Mouse (Mus musculus): Measurements from ENCODE around the gene Lysmd1. TPM values are rescaled to one million over a fixed set of nuclear protein-coding genes. Genes with fewer than 3 reads are reported as not detected.

Lysmd1 gene
- polyA plus RNA-seq (2015; fragmentation: Illumina TruSeq; extraction: RNeasy Lipid Tissue Mini Kit (QIAGEN cat#74804); ENCODE audit: insufficient read depth, low replicate concordance), result 10.1 TPM

GRCm38 (mm10) chr3:95133680-95134101 lies at the start of gene Lysmd1, which contains the start of gene Scnm1:
Lysmd1 (plus strand) TSS chr3:95134088.
Scnm1 (minus strand) TSS chr3:95134011.

GRCm38 (mm10) chr3:95106338-95107117 lies 27.4 kb upstream of the Lysmd1 start, which contains the start of gene Pip5k1a:
Pip5k1a (minus strand) TSS chr3:95106930.

DNA sequence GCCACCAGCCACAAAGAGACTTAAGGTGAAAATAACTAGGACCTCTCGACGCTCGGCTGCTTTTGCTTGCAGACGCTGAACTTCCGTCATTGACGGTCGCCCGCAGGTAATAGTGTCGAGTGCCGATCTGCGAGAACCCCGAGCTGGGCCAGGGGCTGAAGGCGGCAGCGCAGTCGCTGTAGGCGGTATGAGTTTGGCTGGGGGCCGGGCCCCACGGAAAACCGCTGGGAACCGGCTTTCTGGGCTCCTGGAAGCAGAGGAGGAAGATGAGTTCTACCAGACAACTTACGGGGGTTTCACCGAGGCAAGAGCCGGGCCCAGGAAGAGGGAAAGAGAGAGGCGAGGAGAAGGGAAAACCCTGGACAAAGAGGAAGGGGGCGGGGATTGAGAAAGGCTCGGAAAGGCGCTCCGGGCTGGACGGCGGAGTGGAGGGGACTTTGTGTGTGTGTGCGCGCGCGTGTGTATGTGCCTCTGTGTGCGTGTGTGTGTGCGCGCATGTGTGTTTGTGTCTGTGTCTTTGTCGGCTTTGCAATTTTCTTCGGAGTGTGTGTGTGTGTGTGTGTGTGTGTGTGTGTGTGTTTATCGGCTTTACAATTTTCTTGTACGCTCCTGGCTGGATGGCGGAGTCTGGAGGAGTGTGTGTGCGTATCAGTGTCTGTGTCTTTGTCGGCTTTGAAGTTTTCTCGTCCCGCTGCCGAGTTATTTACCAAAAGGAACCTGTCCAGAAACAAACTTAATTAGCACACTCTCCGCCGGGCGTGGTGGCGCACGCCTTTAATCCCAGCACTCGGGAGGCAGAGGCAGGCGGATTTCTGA lies 22.8 kb upstream of the Lysmd1 start, which contains the start of gene Vps72:
Vps72 (plus strand) TSS at position 112 of the 816 bp plus-strand sequence.

DNA sequence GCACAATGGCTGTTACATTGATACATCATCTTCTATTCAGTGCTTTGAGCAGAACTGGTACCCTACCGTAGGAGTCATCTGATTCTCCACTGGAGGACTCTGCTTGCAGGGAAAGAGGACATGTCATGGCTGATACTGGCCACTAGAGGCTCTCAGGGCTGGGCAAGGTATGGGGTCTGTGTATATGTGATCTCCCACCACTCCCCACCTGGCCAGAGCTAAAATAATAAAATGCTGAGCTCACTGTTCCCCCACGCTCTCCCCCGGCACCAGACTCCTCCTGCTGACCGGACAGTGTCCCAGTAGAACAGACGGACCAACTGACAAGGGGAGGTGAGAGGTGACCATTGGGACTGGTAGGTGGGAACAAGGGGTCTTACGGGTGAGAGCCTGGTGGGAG lies 9.6 kb upstream of the Lysmd1 start, which contains the start of gene Tmod4:
Tmod4 (plus strand) TSS at position 231 of the 400 bp plus-strand sequence.

DNA sequence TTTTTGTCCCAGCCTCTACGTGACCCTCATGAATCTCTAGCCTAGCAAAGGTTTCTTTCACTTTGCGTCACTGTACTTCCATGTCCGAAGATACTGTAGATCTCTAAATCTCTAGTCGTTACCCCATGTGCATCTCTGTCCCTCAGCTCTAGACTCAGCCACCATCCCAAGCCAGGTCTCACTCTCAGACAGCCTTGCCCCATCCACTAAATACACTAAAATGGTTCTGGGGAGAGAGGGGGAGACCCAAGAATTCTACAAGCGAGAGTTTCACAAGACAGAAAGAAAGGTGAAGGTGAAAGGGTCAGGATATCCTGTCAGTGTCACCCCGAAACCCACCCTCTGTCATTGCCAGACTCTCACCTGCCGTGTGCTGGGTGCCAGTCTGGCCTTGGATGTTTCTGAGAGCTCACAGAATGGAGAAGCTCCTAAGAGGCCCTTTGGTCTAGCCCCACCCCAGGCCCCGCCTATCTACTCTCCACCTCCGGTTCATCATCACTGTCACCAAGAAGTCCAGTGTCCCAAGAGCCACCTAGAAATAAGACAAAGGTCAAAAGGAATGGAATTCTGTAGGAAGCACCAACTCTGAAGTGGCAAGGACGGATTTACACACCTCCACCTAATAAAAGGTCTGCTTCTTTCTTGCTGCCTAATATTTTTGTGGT lies 8.2 kb downstream of the Lysmd1 start, which contains the start of gene Tnfaip8l2:
Tnfaip8l2 (minus strand) TSS at position 409 of the 665 bp plus-strand sequence.

DNA sequence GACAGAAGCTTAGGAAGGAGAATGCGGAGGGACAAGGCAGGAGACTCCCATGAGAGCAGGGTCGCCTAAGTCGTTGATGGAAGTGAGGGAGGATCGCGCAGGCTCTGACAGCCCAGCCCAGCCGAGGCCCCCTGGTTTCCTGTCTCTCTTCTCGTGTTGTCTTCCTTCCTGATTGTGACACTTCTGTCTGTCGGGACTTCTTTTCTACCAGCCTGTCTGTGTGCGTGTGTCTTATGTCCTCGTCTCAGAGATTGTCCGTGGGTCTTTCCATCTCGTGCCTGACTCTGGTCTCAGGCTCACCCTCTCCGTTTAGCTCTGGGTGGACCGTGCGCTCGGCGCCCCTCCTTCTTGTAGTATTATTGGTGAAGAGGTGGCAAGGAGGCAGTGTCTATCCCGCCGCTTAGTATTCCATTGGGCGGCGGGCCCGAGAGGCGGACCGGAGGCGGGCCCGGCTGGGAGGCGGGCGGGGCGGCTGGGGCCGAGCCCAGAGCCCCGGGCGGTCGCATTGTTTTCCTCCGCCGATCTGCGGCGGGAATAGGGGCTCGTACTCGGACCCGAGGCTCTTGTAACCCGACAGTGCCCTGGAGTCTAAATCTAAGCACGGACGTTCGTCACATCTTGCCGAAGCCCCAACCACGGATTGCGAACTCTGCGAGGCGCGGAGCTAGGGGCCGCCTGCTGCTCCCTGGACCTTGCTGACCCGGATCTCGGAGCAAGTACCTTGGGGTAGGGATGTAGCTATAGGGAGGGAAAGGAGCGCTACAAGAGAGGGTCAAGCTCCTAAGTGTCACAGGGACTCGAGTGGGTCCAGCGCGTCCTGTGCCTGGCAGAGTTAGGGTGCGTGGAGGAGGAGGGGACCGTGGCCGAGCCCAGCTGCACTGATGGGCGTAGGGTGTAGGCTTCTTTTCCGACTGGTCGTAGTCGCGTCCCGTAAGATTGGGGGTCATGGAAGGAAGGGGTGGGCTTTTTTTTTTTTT lies 26.4 kb downstream of the Lysmd1 start, which contains the start of gene Sema6c:
Sema6c (plus strand) TSS at position 471 of the 977 bp plus-strand sequence.

Other genes with a start within 250 kb of the Lysmd1 start
- gene Psmb4, start 247.1 kb upstream of the Lysmd1 start, polyA plus RNA-seq (2015; fragmentation: Illumina TruSeq; extraction: RNeasy Lipid Tissue Mini Kit (QIAGEN cat#74804); ENCODE audit: insufficient read depth, low replicate concordance), result 182 TPM
- gene Selenbp1, start 201.0 kb upstream of the Lysmd1 start, polyA plus RNA-seq (2015; fragmentation: Illumina TruSeq; extraction: RNeasy Lipid Tissue Mini Kit (QIAGEN cat#74804); ENCODE audit: insufficient read depth, low replicate concordance), result 18.9 TPM
- gene Rfx5, start 180.0 kb upstream of the Lysmd1 start, polyA plus RNA-seq (2015; fragmentation: Illumina TruSeq; extraction: RNeasy Lipid Tissue Mini Kit (QIAGEN cat#74804); ENCODE audit: insufficient read depth, low replicate concordance), result 55.5 TPM
- gene Pi4kb, start 159.4 kb upstream of the Lysmd1 start, polyA plus RNA-seq (2015; fragmentation: Illumina TruSeq; extraction: RNeasy Lipid Tissue Mini Kit (QIAGEN cat#74804); ENCODE audit: insufficient read depth, low replicate concordance), result 62.1 TPM
- 19.5 TPM for gene Zfp687, start 118.6 kb upstream of the Lysmd1 start, polyA plus RNA-seq (2015; fragmentation: Illumina TruSeq; extraction: RNeasy Lipid Tissue Mini Kit (QIAGEN cat#74804); ENCODE audit: insufficient read depth, low replicate concordance)
- 88.5 TPM for gene Psmd4, start 91.5 kb upstream of the Lysmd1 start, polyA plus RNA-seq (2015; fragmentation: Illumina TruSeq; extraction: RNeasy Lipid Tissue Mini Kit (QIAGEN cat#74804); ENCODE audit: insufficient read depth, low replicate concordance)
- 20.2 TPM for gene Pip5k1a, start 27.2 kb upstream of the Lysmd1 start, polyA plus RNA-seq (2015; fragmentation: Illumina TruSeq; extraction: RNeasy Lipid Tissue Mini Kit (QIAGEN cat#74804); ENCODE audit: insufficient read depth, low replicate concordance)
- 33.3 TPM for gene Vps72, start 23.1 kb upstream of the Lysmd1 start, polyA plus RNA-seq (2015; fragmentation: Illumina TruSeq; extraction: RNeasy Lipid Tissue Mini Kit (QIAGEN cat#74804); ENCODE audit: insufficient read depth, low replicate concordance)
- gene Tmod4, start 9.6 kb upstream of the Lysmd1 start, polyA plus RNA-seq (2015; fragmentation: Illumina TruSeq; extraction: RNeasy Lipid Tissue Mini Kit (QIAGEN cat#74804); ENCODE audit: insufficient read depth, low replicate concordance), result 3.3 TPM
- gene Scnm1, start 77 bp upstream of the Lysmd1 start, polyA plus RNA-seq (2015; fragmentation: Illumina TruSeq; extraction: RNeasy Lipid Tissue Mini Kit (QIAGEN cat#74804); ENCODE audit: insufficient read depth, low replicate concordance), result 81.2 TPM
- gene Tnfaip8l2, start 8.3 kb downstream of the Lysmd1 start, polyA plus RNA-seq (2015; fragmentation: Illumina TruSeq; extraction: RNeasy Lipid Tissue Mini Kit (QIAGEN cat#74804); ENCODE audit: insufficient read depth, low replicate concordance), result 32.9 TPM
- gene Sema6c, start 26.4 kb downstream of the Lysmd1 start, polyA plus RNA-seq (2015; fragmentation: Illumina TruSeq; extraction: RNeasy Lipid Tissue Mini Kit (QIAGEN cat#74804); ENCODE audit: insufficient read depth, low replicate concordance), result 0.69 TPM
- gene Gabpb2, start 83.8 kb downstream of the Lysmd1 start, polyA plus RNA-seq (2015; fragmentation: Illumina TruSeq; extraction: RNeasy Lipid Tissue Mini Kit (QIAGEN cat#74804); ENCODE audit: insufficient read depth, low replicate concordance), result 109 TPM
- 160 TPM for gene Cdc42se1, start 94.6 kb downstream of the Lysmd1 start, polyA plus RNA-seq (2015; fragmentation: Illumina TruSeq; extraction: RNeasy Lipid Tissue Mini Kit (QIAGEN cat#74804); ENCODE audit: insufficient read depth, low replicate concordance)
- 24.0 TPM for gene Mllt11, start 98.1 kb downstream of the Lysmd1 start, polyA plus RNA-seq (2015; fragmentation: Illumina TruSeq; extraction: RNeasy Lipid Tissue Mini Kit (QIAGEN cat#74804); ENCODE audit: insufficient read depth, low replicate concordance)
- gene Gm128, start 107.5 kb downstream of the Lysmd1 start, polyA plus RNA-seq (2015; fragmentation: Illumina TruSeq; extraction: RNeasy Lipid Tissue Mini Kit (QIAGEN cat#74804); ENCODE audit: insufficient read depth, low replicate concordance), result not detected
- gene Bnipl, start 117.1 kb downstream of the Lysmd1 start, polyA plus RNA-seq (2015; fragmentation: Illumina TruSeq; extraction: RNeasy Lipid Tissue Mini Kit (QIAGEN cat#74804); ENCODE audit: insufficient read depth, low replicate concordance), result not detected
- 37.6 TPM for gene Mindy1, start 147.3 kb downstream of the Lysmd1 start, polyA plus RNA-seq (2015; fragmentation: Illumina TruSeq; extraction: RNeasy Lipid Tissue Mini Kit (QIAGEN cat#74804); ENCODE audit: insufficient read depth, low replicate concordance)
- gene Prune1, start 148.0 kb downstream of the Lysmd1 start, polyA plus RNA-seq (2015; fragmentation: Illumina TruSeq; extraction: RNeasy Lipid Tissue Mini Kit (QIAGEN cat#74804); ENCODE audit: insufficient read depth, low replicate concordance), result 13.4 TPM
- 6.3 TPM for gene Anxa9, start 173.1 kb downstream of the Lysmd1 start, polyA plus RNA-seq (2015; fragmentation: Illumina TruSeq; extraction: RNeasy Lipid Tissue Mini Kit (QIAGEN cat#74804); ENCODE audit: insufficient read depth, low replicate concordance)
- gene Cers2, start 180.7 kb downstream of the Lysmd1 start, polyA plus RNA-seq (2015; fragmentation: Illumina TruSeq; extraction: RNeasy Lipid Tissue Mini Kit (QIAGEN cat#74804); ENCODE audit: insufficient read depth, low replicate concordance), result 215 TPM
- gene Setdb1, start 223.1 kb downstream of the Lysmd1 start, polyA plus RNA-seq (2015; fragmentation: Illumina TruSeq; extraction: RNeasy Lipid Tissue Mini Kit (QIAGEN cat#74804); ENCODE audit: insufficient read depth, low replicate concordance), result 47.4 TPM